Mouse (Mus musculus): ENCODE measurements at regions not wholly inside any gene's neighbourhood (a gene's known extent, or its start where the extent isn't known, plus 50 kb on each side); places are given as distances from the start of the nearest gene placed in this dataset.

- no peak for DNase-seq (ENCODE audit: low spot score in 2 of 2)
Measured at GRCm38 (mm10) chrX:13014051-13014450, 57.2 kb upstream of the Usp9x start.

DNA sequence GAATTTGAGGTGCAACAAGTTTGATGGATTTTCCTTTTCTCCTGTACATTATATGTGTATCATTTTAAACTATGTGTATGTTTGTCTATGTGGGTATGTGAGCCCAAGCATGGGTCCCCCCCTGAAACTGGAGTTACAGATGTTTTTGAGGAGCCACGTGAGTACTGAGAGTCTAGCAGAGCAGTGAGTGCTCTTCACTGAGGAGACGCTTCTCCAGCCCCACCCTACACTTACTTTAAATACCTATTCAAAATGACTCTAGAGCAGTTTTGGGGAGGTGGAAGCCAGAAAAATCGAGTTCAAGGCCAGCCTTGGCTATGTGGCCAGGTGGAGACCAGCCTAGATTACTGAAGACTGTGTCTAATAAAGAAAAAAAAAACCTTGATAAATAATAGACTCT, 58.2 kb upstream of the Usp9x start:
- DNase-seq (ENCODE audit: low spot score in 2 of 2), result no peak

GRCm38 (mm10) chrX:12990777-12991176, 80.5 kb upstream of the Usp9x start:
- no peak for DNase-seq (ENCODE audit: low spot score in 2 of 2)

- DNase-seq (ENCODE audit: low spot score in 2 of 2), result no peak
Measured at GRCm38 (mm10) chrX:12977676-12978075, 93.6 kb upstream of the Usp9x start.

- DNase-seq (ENCODE audit: low spot score in 2 of 2), result no peak
Measured at GRCm38 (mm10) chrX:12968979-12969746, 102.1 kb upstream of the Usp9x start.

- no peak for DNase-seq (ENCODE audit: low spot score in 2 of 2)
Measured at GRCm38 (mm10) chrX:12959467-12960314, 111.6 kb upstream of the Usp9x start.

DNA sequence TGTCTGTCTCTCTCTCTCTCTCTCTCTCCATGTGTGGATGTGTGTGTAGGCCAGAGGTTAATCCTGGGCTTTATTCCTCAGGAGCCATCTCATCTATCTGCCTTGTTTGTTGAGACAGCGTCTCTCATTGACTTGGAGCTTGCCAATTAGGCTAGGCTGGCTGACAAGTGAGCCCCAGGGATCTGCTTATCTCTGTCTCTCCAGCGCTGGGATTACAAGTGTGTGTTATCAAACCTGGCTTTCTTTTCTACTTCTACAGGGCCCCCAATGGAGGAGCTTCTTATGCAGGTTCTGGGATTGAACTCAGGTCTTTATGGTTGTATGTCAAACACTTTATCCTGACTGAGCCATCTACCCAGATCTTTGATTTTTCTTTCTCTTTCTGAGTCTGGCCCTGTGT, 112.4 kb upstream of the Usp9x start:
- no peak for DNase-seq (ENCODE audit: low spot score in 2 of 2)

- DNase-seq (ENCODE audit: low spot score in 2 of 2), result peak in 1 of 2 experiments; percentile 10
Measured at GRCm38 (mm10) chrX:12950928-12951660, 120.2 kb upstream of the Usp9x start.

GRCm38 (mm10) chrX:12942451-12942850, 128.8 kb upstream of the Usp9x start:
- DNase-seq (ENCODE audit: low spot score in 2 of 2), result no peak

DNA sequence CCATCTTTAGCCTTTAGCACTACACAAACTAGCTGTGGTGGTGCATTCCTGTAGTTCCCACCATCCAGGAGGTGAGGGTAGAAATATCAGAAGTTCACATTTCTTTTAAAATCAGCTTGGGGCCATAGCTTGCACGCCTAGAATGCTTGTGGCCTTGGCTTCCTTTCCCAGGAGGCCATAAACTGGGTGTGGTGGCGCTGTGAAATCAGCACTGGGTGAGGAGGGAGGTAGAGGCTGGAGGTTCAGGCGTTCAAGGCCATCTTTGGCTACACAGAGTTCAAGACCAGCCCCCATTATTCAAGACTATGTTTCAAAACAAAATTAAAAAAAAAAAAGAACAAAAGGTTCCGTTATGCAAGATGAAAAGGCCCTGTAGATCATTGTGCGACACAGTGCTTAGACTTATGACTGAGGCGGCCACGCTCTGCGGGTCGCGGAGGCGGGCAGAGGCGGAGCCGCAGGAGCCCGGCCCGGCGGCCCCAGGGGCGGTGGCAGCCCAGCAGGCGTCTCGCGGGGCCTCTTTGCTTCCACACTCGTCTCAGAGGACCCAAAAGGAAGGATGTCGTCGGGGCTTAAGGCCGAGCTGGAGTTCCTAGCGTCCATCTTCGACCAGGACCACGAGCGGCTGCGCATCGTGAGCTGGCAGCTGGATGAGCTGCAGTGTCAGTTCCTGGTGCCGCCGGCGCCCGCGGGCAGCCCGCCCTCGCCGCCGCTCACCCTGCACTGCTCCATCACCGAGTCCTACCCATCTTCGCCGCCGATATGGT, 134.7 kb upstream of the Usp9x start:
- peak; percentile 4 to 7 for DNase-seq (ENCODE audit: low spot score in 2 of 2)

DNA sequence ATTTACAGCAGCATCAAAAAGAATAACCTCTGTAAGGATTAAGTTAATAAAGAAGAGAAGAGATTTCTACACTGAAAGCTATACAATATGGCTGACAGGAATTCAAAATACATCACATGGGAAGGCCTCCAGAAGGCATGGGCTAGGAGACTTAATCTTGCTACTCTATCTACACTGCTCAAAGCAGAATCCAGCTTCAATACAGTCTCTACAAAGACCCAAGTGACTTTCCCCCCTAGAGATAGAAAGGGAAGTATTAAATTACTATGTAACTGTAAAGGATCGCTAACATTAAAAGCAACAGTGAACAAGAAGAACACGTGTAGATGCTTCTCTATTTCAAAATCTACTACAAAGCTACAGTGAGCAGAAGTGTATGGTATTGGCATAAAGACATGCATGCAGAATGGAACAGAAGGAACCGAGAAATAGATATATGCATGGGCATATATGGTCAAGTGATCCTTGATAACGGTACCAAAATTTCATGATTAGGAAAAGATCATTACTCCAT, 137.9 kb upstream of the Usp9x start:
- DNase-seq (ENCODE audit: low spot score in 2 of 2), result no peak

GRCm38 (mm10) chrX:12930242-12930641, 141.1 kb upstream of the Usp9x start:
- no peak for DNase-seq (ENCODE audit: low spot score in 2 of 2)

DNA sequence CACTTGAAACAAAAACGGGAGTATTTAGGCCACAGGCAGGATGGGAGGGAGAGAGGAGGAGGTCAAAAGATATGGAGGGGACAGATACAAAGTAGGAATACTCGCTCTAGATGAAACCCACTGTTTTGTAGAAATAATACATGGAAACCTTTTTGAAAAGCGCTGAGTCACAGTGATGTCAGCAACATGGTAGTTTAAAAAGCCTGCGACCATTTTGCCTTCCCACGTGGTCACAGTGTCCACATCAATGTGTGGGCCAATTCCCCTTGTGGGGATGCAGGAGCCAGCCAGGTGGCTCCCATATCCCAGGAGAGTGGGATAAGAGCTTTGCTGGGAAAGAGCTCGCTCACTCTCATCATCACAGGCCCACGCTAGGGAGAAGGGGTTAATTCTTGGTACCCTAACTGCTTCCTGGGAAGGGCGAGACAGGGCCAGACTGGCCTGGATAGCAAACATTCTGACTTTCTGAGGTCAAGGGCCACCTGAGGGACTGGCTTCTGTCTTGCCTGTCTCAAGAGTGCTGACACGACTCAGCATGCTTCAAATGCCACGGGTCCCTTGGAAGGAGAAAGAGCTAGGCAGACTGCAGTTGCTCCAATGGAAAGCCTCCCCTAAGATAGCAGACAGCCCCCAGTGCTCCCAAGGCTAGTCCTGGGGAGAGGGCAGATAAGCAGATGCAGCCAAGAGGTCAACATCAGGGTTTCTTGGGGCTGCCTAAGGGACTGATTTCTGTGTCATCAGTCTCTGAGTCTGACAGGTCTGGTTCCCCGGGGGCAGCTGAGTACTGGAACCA, 143.3 kb upstream of the Usp9x start:
- no peak for DNase-seq (ENCODE audit: low spot score in 2 of 2)

- DNase-seq (ENCODE audit: low spot score in 2 of 2), result no peak
Measured at GRCm38 (mm10) chrX:12924705-12925644, 146.3 kb upstream of the Usp9x start.

DNA sequence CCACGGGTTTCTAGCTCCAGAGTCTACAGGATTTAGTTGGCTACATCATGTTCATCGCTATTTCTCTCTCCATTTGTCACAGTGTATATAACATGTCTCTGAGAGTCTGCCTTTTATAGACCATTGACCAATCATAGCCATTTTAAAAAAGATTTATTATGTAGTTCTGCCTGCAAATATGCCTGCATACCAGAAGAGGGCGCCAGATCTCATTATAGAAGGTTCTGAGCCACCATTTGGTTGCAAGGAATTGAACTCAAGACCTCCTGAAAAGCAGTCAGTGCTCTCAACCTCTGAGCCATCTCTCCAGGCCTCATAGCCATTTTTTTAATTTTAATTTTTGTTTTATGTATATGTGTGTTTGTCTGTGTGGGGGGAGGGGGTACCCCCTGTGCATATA, 151.7 kb upstream of the Usp9x start:
- no peak for DNase-seq (ENCODE audit: low spot score in 2 of 2)

GRCm38 (mm10) chrX:12917105-12917504, 154.2 kb upstream of the Usp9x start:
- no peak for DNase-seq (ENCODE audit: low spot score in 2 of 2)

GRCm38 (mm10) chrX:12916684-12917083, 154.6 kb upstream of the Usp9x start:
- DNase-seq (ENCODE audit: low spot score in 2 of 2), result no peak

DNA sequence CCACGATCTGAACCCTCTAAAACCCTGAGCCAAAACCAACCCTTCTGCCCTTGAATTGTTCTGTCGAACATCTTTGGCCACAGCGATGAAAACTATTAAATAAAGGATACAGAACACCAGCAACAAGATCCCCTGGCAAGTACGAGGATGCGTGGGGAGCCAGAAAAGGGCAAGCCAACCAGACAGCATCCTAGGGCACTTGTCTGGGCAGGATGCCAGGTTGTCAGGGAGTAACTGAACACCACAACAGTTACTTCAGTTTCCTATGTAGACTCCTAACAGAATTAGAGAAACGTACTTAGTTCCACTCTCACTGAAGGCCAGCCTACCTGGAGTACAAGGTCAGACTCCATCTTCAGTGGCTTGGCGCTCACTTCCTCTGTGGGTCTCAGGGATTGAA, 138.4 kb upstream of the Med14 start:
- DNase-seq (ENCODE audit: low spot score in 2 of 2), result no peak

GRCm38 (mm10) chrX:12891468-12891867, 129.6 kb upstream of the Med14 start:
- no peak for DNase-seq (ENCODE audit: low spot score in 2 of 2)

- DNase-seq (ENCODE audit: low spot score in 2 of 2), result no peak
Measured at GRCm38 (mm10) chrX:12889482-12889808, 127.6 kb upstream of the Med14 start.

All from frontal cortex, postnatal 25 days (tissue).